Mouse (Mus musculus): ENCODE data around the gene 5730455P16Rik. TPM values are rescaled to one million over a fixed set of nuclear protein-coding genes. Genes with fewer than 3 reads are reported as not detected.
"Not testable (repeated sequence)": the region's sequence is repeated elsewhere in the genome, so short reads cannot be mapped to it uniquely, and the experiment has no call there.

5730455P16Rik gene
- 10 to 100 TPM; 22.1 to 22.9 TPM for total RNA-seq (2021)

DNA sequence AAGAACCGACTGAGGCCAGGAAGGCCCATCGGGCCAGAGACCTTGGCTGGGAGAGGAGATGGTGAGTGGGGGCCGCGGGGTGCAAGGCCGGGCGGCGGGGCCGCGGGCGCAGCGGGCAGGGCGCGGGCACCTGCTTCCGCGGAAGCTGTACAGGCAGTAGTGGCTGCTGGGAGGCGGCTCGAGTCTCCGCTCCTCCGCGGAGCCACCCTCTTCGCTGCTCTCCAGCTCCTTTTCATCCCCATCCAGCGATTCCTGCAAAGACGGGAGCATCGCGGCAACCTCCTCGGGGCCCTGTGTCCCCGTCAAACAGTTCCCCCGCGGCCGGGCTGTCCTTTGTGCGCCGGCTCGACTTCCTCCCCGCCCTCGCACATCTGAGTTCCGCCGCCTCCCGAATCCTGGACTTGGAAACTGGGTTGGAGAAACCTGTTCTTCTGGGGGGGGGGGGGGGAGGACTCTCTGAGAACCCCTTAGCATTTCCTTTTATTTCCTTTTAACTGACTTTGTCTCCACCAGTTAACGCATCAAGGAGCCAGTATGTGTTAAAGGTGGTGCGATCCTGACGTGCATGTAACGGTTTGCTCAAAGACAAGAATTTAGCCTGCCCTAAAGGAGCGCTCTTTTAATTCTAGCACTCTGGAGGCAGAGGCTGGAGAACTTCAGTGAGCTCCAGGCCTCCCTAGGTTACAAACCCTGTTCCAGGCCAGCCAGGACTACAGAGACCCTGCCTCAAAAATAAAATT is at the start of gene 5730455P16Rik:
TSS of gene 5730455P16Rik (minus strand) at position 323 of the 740 bp plus-strand sequence.
- intact Hi-C loops (cut with DNase I), result no loop called here

DNA sequence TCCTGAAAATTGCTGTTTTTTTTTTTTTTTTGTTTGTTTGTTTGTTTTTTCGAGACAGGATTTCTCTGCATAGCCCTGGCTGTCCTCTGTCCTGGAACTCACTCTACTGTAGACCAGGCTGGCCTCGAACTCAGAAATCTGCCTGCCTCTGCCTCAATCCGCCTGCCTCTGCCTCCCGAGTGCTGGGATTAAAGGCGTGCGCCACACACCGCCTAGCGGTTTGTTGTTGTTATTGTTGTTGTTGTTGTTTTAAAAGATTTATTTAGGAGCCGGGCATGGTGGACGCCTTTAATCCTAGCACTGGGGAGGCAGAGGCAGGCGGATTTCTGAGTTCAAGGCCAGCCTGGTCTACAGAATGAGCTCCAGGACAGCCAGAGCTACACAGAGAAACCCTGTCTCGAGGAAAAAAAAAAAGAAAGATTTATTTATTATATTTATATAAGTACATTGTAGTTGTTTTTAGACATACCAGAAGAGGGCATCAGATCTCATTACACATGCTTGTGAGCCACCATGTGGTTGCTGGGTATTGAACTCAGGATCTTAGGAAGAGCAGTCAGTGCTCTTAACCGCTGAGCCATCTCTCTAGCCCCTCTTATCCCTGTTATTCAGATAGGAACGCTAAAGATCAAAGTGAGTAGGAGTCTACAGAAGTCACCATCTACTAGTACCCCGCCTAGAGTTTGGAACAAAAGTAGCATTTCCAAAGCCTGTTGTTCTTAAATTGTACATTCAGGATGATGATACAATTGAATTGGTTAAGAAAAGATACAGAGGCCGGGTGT is 48.4 kb upstream of the 5730455P16Rik start:
- DNase-seq (ENCODE audit: low spot score); intact Hi-C loops (cut with DNase I): not testable (repeated sequence)

More for the DNA sequence above, at the start of gene 5730455P16Rik:
- DNase-seq (ENCODE audit: low spot score), result peak; percentile 62

DNA sequence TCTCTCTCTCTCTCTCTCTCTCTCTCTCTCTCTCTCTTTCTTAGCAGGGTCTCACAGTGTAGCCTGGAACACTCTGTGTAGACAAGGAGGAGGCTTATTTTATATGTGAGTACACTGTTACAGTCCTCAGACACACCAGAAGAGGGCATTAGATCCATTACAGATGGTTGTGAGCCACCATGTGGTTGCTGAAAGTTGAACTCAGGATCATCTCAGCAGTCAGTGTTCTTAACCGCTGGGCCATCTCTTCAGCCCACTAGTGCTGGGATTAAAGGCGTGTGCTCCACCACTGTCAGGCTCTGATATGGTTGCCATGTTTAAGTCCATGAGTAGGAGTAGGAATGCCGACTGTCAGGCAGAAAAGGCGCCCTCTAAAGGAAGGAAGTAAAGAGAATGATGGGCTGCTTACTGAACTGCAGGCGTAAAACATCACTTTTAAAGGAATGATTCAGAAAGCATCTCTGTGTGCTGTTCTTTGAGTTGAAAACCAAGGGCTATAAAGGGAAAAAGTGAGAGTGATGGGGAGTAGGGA is 47.5 kb upstream of the 5730455P16Rik start:
- no peak for DNase-seq (ENCODE audit: low spot score)
- intact Hi-C loops (cut with DNase I), result no loop called here

DNA sequence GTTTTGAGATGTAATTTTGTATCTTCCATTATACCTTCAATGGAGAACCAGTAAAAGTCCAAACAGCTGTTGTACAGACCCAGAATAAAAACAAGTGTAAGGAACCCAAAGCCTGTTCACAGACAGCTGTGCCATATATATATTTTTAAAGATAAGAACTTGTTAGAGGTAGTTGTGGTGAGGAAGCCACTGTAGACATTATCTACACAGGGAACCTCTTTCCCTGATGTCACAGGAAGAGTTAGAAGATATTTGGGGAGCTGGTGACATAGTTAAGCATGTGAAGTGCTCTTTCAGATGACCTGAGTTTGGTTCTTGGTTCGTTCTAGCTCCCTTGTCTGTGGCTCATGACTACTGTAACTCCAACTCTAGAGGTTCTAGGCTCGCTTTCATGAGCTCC is 46.9 kb upstream of the 5730455P16Rik start:
- intact Hi-C loops (cut with DNase I), result no loop called here

DNA sequence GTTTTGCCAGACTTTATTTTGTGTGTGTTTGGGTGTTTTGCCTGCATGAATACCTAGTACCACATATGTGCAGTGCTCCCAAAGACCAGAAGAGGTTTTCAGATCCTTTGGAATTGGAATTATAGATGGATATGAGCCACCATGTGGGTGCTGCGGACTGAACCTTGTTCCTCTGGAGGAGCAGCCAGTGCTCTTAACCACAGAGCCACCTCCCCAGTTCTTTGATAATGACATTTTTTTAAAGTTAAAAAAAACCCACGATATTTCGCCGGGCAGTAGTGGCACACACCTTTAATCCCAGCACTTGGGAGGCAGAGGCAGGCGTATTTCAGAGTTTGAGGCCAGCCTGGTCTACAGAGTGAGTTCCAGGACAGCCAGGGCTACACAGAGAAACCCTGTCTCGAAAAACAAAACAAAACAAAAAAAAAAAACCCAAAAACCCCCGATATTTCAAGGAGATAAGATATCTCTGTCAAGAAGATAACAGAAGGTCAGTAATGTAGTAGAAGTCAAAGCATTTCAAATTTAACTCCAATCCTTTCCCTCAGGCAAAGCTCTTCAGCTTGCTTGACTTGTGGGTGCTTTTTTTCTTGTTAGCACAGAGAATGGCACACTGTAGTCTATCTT is 43.7 kb upstream of the 5730455P16Rik start:
- intact Hi-C loops (cut with DNase I), result no loop called here
- DNase-seq (ENCODE audit: low spot score), result no peak

More for the DNA sequence above, 46.9 kb upstream of the 5730455P16Rik start:
- no peak for DNase-seq (ENCODE audit: low spot score)

- no peak for DNase-seq (ENCODE audit: low spot score)
- intact Hi-C loops (cut with DNase I), result no loop called here
Measured at GRCm38 (mm10) chr11:80420202-80420984, 42.6 kb upstream of the 5730455P16Rik start.

DNA sequence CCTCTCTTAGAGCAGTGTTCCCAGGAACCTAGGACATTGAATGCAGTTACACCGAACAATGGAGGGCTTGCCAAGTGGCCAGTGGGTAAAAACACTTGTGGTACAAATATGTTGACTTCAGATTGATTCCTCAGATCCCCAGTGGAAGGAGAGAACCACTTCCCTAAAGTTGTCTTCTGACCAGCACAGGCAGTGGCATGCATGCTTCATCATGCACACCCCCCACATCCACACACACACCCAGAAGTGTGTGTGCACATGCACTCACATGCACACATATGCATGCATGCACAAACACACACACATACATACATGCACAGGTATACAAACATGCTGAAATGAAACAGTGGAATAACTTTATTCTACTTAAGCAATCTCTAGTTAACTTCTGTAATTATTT is 41.9 kb upstream of the 5730455P16Rik start:
- intact Hi-C loops (cut with DNase I), result no loop called here
- DNase-seq (ENCODE audit: low spot score), result no peak

GRCm38 (mm10) chr11:80417085-80417484 is 39.3 kb upstream of the 5730455P16Rik start:
- DNase-seq (ENCODE audit: low spot score), result no peak
- intact Hi-C loops (cut with DNase I), result no loop called here

DNA sequence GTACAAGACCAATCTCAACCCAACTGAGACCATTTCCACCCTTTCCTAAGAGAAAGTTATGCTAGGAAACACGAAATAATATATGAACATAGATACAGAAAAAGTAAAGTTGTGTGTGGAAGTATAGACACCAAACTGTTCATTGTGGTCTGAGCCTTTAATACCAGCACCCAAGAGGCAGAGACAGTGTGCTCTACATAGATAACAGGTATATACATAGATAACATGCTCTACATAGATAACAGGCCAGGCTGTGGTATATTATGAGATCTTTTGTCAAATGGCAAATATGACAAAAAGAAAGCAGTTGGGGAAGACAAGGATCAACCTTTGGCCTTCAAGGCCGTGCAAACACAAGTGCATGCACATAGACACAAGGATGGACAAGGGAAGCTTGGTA is 32.5 kb upstream of the 5730455P16Rik start:
- no peak for DNase-seq (ENCODE audit: low spot score)
- intact Hi-C loops (cut with DNase I), result no loop called here

GRCm38 (mm10) chr11:80407878-80408277 is 30.0 kb upstream of the 5730455P16Rik start:
- DNase-seq (ENCODE audit: low spot score); intact Hi-C loops (cut with DNase I): not testable (repeated sequence)

DNA sequence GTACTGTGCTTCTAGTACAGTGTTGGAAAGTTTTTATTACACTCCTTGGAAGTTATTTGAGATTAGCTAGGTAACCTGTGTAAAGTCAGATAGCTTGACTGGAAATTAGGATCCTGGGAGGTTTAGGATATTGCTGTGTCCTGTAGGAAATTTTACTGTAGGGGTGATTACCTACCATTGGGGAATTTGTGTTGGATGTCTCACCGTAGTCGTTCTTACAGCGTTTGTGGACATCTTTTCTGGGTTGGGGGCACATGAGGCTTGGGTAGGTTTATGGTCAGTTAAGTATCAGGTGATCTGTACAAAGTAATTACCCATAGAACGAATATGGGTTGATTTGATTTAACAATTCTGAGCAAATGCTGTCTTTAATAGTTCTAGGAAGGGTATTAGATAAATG is 18.8 kb upstream of the 5730455P16Rik start:
- intact Hi-C loops (cut with DNase I), result no loop called here

GRCm38 (mm10) chr11:80395930-80396329 is 18.1 kb upstream of the 5730455P16Rik start:
- intact Hi-C loops (cut with DNase I), result no loop called here
- DNase-seq (ENCODE audit: low spot score), result no peak

More for the DNA sequence above, 18.8 kb upstream of the 5730455P16Rik start:
- DNase-seq (ENCODE audit: low spot score), result no peak

- intact Hi-C loops (cut with DNase I), result no loop called here
- no peak for DNase-seq (ENCODE audit: low spot score)
Measured at GRCm38 (mm10) chr11:80391407-80392120, 13.7 kb upstream of the 5730455P16Rik start.

DNA sequence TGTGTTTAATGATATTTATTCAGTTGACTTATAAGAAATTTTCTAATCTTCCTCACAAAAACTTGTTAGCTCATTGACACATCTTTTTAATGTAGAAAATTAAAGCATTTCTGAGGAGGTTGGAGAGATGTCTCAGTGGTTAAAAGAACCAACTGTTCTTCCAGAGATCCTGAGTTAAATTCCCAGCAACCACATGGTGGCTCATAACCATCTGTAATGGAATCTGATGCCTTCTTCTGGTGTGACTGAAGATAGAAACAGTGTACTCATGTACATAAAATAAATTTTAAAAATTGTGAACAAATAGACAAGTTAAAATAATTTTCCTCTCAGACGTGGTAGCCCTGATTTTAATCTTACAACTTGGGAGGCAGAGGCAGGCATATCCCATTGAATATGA is 12.1 kb upstream of the 5730455P16Rik start:
- no peak for DNase-seq (ENCODE audit: low spot score)
- intact Hi-C loops (cut with DNase I), result no loop called here

DNA sequence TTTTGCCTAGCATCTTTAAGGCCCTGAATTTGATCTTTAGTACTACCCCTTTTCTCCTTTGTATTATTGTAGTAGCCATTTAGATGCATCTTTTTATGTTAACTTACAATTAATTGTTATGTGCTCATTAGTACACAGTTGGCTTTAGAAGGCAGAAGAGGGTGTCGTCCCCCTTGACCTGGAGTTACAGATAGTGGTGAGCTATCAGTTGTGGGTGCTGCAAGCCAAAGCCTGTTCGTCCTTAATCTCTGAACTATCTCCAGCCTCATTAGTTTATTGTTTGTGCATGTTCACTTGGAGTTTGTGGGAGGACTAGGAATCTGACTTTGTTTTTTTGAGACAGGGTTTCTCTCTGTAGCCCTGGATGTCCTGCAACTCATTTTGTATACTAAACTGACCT is 9.0 kb upstream of the 5730455P16Rik start:
- no peak for DNase-seq (ENCODE audit: low spot score)
- intact Hi-C loops (cut with DNase I), result no loop called here

DNA sequence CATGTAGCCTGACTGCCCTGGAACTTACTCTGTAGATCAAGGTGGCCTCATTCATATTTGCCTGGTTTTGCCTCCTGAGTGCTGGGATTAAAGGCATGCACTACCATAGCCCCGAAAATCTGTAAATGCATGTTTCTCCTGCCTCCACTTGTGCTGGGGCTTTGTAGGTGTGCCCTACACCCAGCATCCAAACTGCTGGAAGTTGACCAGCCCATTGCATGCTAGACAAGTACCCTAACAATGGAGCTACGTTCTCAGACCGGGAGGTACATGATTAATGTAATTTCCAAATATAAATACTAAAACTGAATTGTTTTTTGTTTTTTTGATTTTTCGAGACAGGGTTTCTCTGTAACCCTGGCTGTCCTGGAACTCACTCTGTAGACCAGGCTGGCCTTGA is 7.2 kb upstream of the 5730455P16Rik start:
- intact Hi-C loops (cut with DNase I), result no loop called here
- no peak for DNase-seq (ENCODE audit: low spot score)

DNA sequence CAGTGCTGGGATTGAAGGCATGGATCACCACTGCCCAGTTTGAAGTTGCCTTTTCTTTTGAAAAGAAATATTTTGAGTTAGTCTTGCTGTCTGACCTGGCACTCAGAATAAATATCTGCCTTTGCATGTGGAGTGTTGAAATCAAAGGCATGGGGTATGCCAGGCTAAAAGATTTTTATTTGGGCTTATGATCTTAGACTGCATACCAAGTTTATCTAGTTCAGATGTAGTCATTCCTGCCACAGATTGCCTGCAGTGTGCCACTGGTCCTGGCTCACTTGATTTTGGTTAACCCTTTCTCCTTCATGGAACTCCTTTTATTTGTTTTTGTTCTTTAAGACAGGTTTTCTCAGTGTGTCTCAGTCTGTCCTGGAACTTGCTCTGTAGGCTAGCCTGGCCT is 6.6 kb upstream of the 5730455P16Rik start:
- intact Hi-C loops (cut with DNase I), result no loop called here
- DNase-seq (ENCODE audit: low spot score), result no peak

- DNase-seq (ENCODE audit: low spot score), result no peak
- intact Hi-C loops (cut with DNase I), result no loop called here
Measured at GRCm38 (mm10) chr11:80383626-80384046, 5.8 kb upstream of the 5730455P16Rik start.

GRCm38 (mm10) chr11:80383019-80383625 is 5.3 kb upstream of the 5730455P16Rik start, which contains the start of gene Zfp207:
Gene Zfp207 (plus strand): TSS chr11:80383279.
- peak; percentile 95 for DNase-seq (ENCODE audit: low spot score)
- intact Hi-C loops (cut with DNase I), result no loop called here
